Mouse (Mus musculus) intestine, postnatal 0 days (tissue): ENCODE measurements at regions not wholly inside any gene's neighbourhood (a gene's known extent, or its start where the extent isn't known, plus 50 kb on each side); places are given as distances from the start of the nearest gene placed in this dataset.

ENCODE experiments used
- ATAC-seq: fragments of 200-750 bp; cut with Nextera tagmentation; 2 replicates; pipeline ENCODE4 v1.8.0; 2017; ENCODE audit warnings: mild to moderate bottlenecking, moderate TSS enrichment, moderate library complexity
- H3K27ac ChIP-seq: fragments of 300-500 bp; sonication (generic); 2 replicates; pipeline ENCODE4 v1.5.1; 2014; ENCODE audit warnings: mild to moderate bottlenecking, low read depth, low read length, moderate library complexity
- H3K27me3 ChIP-seq: fragments of 300-500 bp; sonication (generic); replicated peaks from 2 replicates; pipeline ENCODE4 v1.6.1; 2014; ENCODE audit warnings: low read length, mixed read lengths; ENCODE audit not compliant: control insufficient read depth, insufficient read depth
- H3K36me3 ChIP-seq: fragments of 300-500 bp; sonication (generic); 2 replicates; pipeline ENCODE4 v1.6.1; 2014; ENCODE audit warnings: mild to moderate bottlenecking, moderate library complexity; ENCODE audit not compliant: control insufficient read depth, insufficient read depth
- H3K4me1 ChIP-seq: fragments of 300-500 bp; sonication (generic); replicated peaks from 2 replicates; pipeline ENCODE4 v1.6.1; 2014; ENCODE audit warnings: antibody characterized with exemption, low read length, mixed read lengths; ENCODE audit not compliant: control insufficient read depth, insufficient read depth
- H3K4me2 ChIP-seq: fragments of 300-500 bp; sonication (generic); replicated peaks from 2 replicates; pipeline ENCODE4 v1.6.1; 2014; ENCODE audit warnings: low read depth, mild to moderate bottlenecking, moderate library complexity
- H3K4me3 ChIP-seq: fragments of 300-500 bp; sonication (generic); 2 replicates; pipeline ENCODE4 v1.5.1; 2014; ENCODE audit warnings: low read depth, low read length
- H3K9ac ChIP-seq: fragments of 300-500 bp; sonication (generic); 2 replicates; pipeline ENCODE4 v1.6.1; 2014; ENCODE audit warnings: mild to moderate bottlenecking, low read depth, low read length
- H3K9me3 ChIP-seq: fragments of 300-500 bp; sonication (generic); 2 replicates; pipeline ENCODE4 v1.6.1; 2016; ENCODE audit warnings: mixed run types; ENCODE audit not compliant: control insufficient read depth
- CTCF ChIP-seq: sonication (generic); IDR thresholded peaks from 2 replicates; pipeline ENCODE4 v1.5.1; 2016; ENCODE audit warnings: low read depth, mild to moderate bottlenecking, control low read depth, antibody characterized with exemption, moderate library complexity
- WGBS: fragments of 180-500 bp; shearing (Covaris S2); extraction: QIAGEN DNeasy Blood & Tissue Kit; methylation state at CpG from one replicate; pipeline ENCODE4 v1.1.7; 2014; 5-methylcytosine and 5-hydroxymethylcytosine counted together

- H3K9ac ChIP-seq = no peak overlapping the region
- no peak overlapping the region for H3K27ac ChIP-seq
- no peak overlapping the region for H3K4me2 ChIP-seq
- H3K4me3 ChIP-seq = no peak overlapping the region
- H3K27me3 ChIP-seq = no peaks in the 10 kb centered on the region
- H3K9me3 ChIP-seq = no peaks in the 10 kb centered on the region
- no peaks in the 10 kb centered on the region for H3K4me1 ChIP-seq
- no peak for TF ChIP-seq CTCF
- no peaks in the 10 kb centered on the region for H3K36me3 ChIP-seq
- 58% methylated on average over 3 of the region's 3 CpGs for WGBS
- no peak for ATAC-seq
Measured at GRCm38 (mm10) chr14:31903664-31904063, 73.2 kb upstream of the Ankrd28 start.

GRCm38 (mm10) chr14:31908591-31908990, 78.1 kb upstream of the Ankrd28 start:
- H3K4me1 ChIP-seq = no peaks in the 10 kb centered on the region
- no peak overlapping the region for H3K4me3 ChIP-seq
- no peak for TF ChIP-seq CTCF
- no peak for ATAC-seq
- no peaks in the 10 kb centered on the region for H3K27me3 ChIP-seq
- WGBS = 72% methylated on average over 7 of the region's 7 CpGs
- no peaks in the 10 kb centered on the region for H3K9me3 ChIP-seq
- H3K4me2 ChIP-seq = no peak overlapping the region
- H3K27ac ChIP-seq = no peak overlapping the region
- no peaks in the 10 kb centered on the region for H3K36me3 ChIP-seq
- no peak overlapping the region for H3K9ac ChIP-seq

- no peak for TF ChIP-seq CTCF
- Histone ChIP-seq H3K4me2 (no peak overlapping the region), H3K27ac (no peak overlapping the region), H3K4me3 (no peak overlapping the region), H3K9ac (no peak overlapping the region), H3K9me3 (no peaks in the 10 kb centered on the region), H3K27me3 (no peaks in the 10 kb centered on the region), H3K36me3 (no peaks in the 10 kb centered on the region), H3K4me1 (no peaks in the 10 kb centered on the region)
- WGBS = 30% methylated on average over 4 of the region's 4 CpGs
- no peak for ATAC-seq
Measured at GRCm38 (mm10) chr14:31909291-31909690, 78.8 kb upstream of the Ankrd28 start.

GRCm38 (mm10) chr14:31910809-31911208, 80.4 kb upstream of the Ankrd28 start:
- no peak overlapping the region for H3K4me3 ChIP-seq
- no peaks in the 10 kb centered on the region for H3K9me3 ChIP-seq
- no peak for ATAC-seq
- H3K36me3 ChIP-seq = no peaks in the 10 kb centered on the region
- no peaks in the 10 kb centered on the region for H3K27me3 ChIP-seq
- no peak overlapping the region for H3K4me2 ChIP-seq
- no peak for TF ChIP-seq CTCF
- no peak overlapping the region for H3K9ac ChIP-seq
- H3K27ac ChIP-seq = no peak overlapping the region
- WGBS = 81% methylated on average over 2 of the region's 2 CpGs
- no peaks in the 10 kb centered on the region for H3K4me1 ChIP-seq

GRCm38 (mm10) chr14:31918461-31918860, 88.0 kb upstream of the Ankrd28 start:
- Histone ChIP-seq H3K4me1 (no peaks in the 10 kb centered on the region), H3K4me2 (no peak overlapping the region), H3K27ac (no peak overlapping the region), H3K36me3 (no peaks in the 10 kb centered on the region), H3K27me3 (no peaks in the 10 kb centered on the region), H3K9ac (no peak overlapping the region), H3K4me3 (no peak overlapping the region), H3K9me3 (no peaks in the 10 kb centered on the region)
- ATAC-seq = no peak
- 91% methylated on average over 4 of the region's 4 CpGs for WGBS
- no peak for TF ChIP-seq CTCF

GRCm38 (mm10) chr14:31918921-31919320, 88.5 kb upstream of the Ankrd28 start:
- ATAC-seq = no peak
- Histone ChIP-seq H3K9me3 (no peaks in the 10 kb centered on the region), H3K27me3 (no peaks in the 10 kb centered on the region), H3K4me1 (no peaks in the 10 kb centered on the region), H3K4me3 (no peak overlapping the region), H3K9ac (no peak overlapping the region), H3K4me2 (no peak overlapping the region), H3K36me3 (no peaks in the 10 kb centered on the region), H3K27ac (no peak overlapping the region)
- TF ChIP-seq CTCF = no peak
- 100% methylated on average over 1 of the region's 1 CpGs for WGBS

- Histone ChIP-seq H3K9me3 (no peaks in the 10 kb centered on the region), H3K4me2 (no peak overlapping the region), H3K27me3 (no peaks in the 10 kb centered on the region), H3K9ac (no peak overlapping the region), H3K27ac (no peak overlapping the region), H3K4me1 (0 out of 2 replicates have a peak, but pooled peaks cover 7% of the 10 kb centered on the region), H3K36me3 (no peaks in the 10 kb centered on the region), H3K4me3 (no peak overlapping the region)
- peak; percentile 69 for ATAC-seq
- no peak for TF ChIP-seq CTCF
- 47% methylated on average over 12 of the region's 12 CpGs for WGBS
Measured at GRCm38 (mm10) chr14:31929161-31929707, 98.8 kb upstream of the Ankrd28 start.
